Mouse (Mus musculus): ENCODE results near the gene Ly6g5b.

The Ly6g5b gene

GRCm38 (mm10) chr17:35106522-35106921, 8.7 kb downstream of the Ly6g5b start:
- in situ Hi-C loops (cut with MseI, MboI), result loop anchor here (5.0 to 25.0 kb wide), 2 partner anchors 84 to 94 kb away; partner anchors contain the start of genes Vars (in 1 of the 2) and Vwa7 (in 1 of the 2)

- in situ Hi-C loops (cut with MseI, MboI), result loop anchor here (5.0 to 25.0 kb wide), 2 partner anchors 84 to 94 kb away; partner anchors contain the start of genes Vars (in 1 of the 2) and Vwa7 (in 1 of the 2)
Measured at GRCm38 (mm10) chr17:35105740-35106389, 9.4 kb downstream of the Ly6g5b start.

- in situ Hi-C loops (cut with MseI, MboI), result loop anchor here (5.0 to 25.0 kb wide), 2 partner anchors 82 to 92 kb away; partner anchors contain the start of genes Vars (in 1 of the 2) and Vwa7 (in 1 of the 2)
Measured at GRCm38 (mm10) chr17:35104754-35105153, 10.5 kb downstream of the Ly6g5b start.

GRCm38 (mm10) chr17:35104079-35104478, 11.1 kb downstream of the Ly6g5b start:
- in situ Hi-C loops (cut with MseI, MboI), result loop anchor here in 1 of 2 experiments (25.0 kb wide), 1 partner anchor 92 kb away; the partner anchor contains the start of genes Vars and Vwa7

- in situ Hi-C loops (cut with MseI, MboI), result loop anchor here in 1 of 2 experiments (25.0 kb wide), 1 partner anchor 91 kb away; the partner anchor contains the start of genes Vars and Vwa7
Measured at GRCm38 (mm10) chr17:35103221-35103690, 12.0 kb downstream of the Ly6g5b start.

- in situ Hi-C loops (cut with MseI, MboI), result loop anchor here in 1 of 2 experiments (25.0 kb wide), 1 partner anchor 90 kb away; the partner anchor contains the start of genes Vars and Vwa7
Measured at GRCm38 (mm10) chr17:35102299-35102698, 12.9 kb downstream of the Ly6g5b start.

GRCm38 (mm10) chr17:35101161-35101560, 14.1 kb downstream of the Ly6g5b start:
- in situ Hi-C loops (cut with MseI, MboI), result loop anchor here in 1 of 2 experiments (25.0 kb wide), 1 partner anchor 89 kb away; the partner anchor contains the start of genes Vars and Vwa7

- in situ Hi-C loops (cut with MseI, MboI), result loop anchor here in 1 of 2 experiments (25.0 kb wide), 1 partner anchor 88 kb away; the partner anchor contains the start of genes Vars and Vwa7
Measured at GRCm38 (mm10) chr17:35100196-35100765, 14.9 kb downstream of the Ly6g5b start.

GRCm38 (mm10) chr17:35097164-35097655, 18.0 kb downstream of the Ly6g5b start:
- in situ Hi-C loops (cut with MseI, MboI), result no loop called here

- in situ Hi-C loops (cut with MseI, MboI), result no loop called here
Measured at GRCm38 (mm10) chr17:35096597-35096996, 18.6 kb downstream of the Ly6g5b start.

- in situ Hi-C loops (cut with MseI, MboI), result no loop called here
Measured at GRCm38 (mm10) chr17:35094475-35095365, 20.5 kb downstream of the Ly6g5b start.

GRCm38 (mm10) chr17:35092403-35093198, 22.6 kb downstream of the Ly6g5b start:
- in situ Hi-C loops (cut with MseI, MboI), result no loop called here

- in situ Hi-C loops (cut with MseI, MboI), result no loop called here
Measured at GRCm38 (mm10) chr17:35090166-35090932, 24.9 kb downstream of the Ly6g5b start.

- in situ Hi-C loops (cut with MseI, MboI), result no loop called here
Measured at GRCm38 (mm10) chr17:35088825-35089644, 26.2 kb downstream of the Ly6g5b start, which contains the start of gene Abhd16a. Gene Abhd16a (plus strand): TSS chr17:35089263.

GRCm38 (mm10) chr17:35088151-35088550, 27.1 kb downstream of the Ly6g5b start:
- in situ Hi-C loops (cut with MseI, MboI), result no loop called here

GRCm38 (mm10) chr17:35085208-35085865, 29.9 kb downstream of the Ly6g5b start, which contains the start of gene Ly6g6f:
Gene Ly6g6f (minus strand): TSS chr17:35085610.
- in situ Hi-C loops (cut with MseI, MboI), result no loop called here

- in situ Hi-C loops (cut with MseI, MboI), result no loop called here
Measured at GRCm38 (mm10) chr17:35083929-35084497, 31.2 kb downstream of the Ly6g5b start.
